Mouse (Mus musculus) bone marrow, adult 2 months (tissue): ENCODE data around the gene Dusp11.
"Not testable (repeated sequence)": the region's sequence is repeated elsewhere in the genome, so short reads cannot be mapped to it uniquely, and the experiment has no call there.

ENCODE experiments used
- CTCF ChIP-seq: fragments of 200-500 bp; IDR thresholded peaks from 2 replicates; pipeline ENCODE4 v1.5.1; 2011; ENCODE audit warnings: low read length, control low read depth; ENCODE audit not compliant: control insufficient read depth, insufficient read depth
- POLR2A ChIP-seq: fragments of 200-500 bp; IDR thresholded peaks from 2 replicates; pipeline ENCODE4 v1.6.1; 2011; ENCODE audit warnings: low read depth, mild to moderate bottlenecking, control low read depth, low read length, borderline replicate concordance; ENCODE audit not compliant: control insufficient read depth

DNA sequence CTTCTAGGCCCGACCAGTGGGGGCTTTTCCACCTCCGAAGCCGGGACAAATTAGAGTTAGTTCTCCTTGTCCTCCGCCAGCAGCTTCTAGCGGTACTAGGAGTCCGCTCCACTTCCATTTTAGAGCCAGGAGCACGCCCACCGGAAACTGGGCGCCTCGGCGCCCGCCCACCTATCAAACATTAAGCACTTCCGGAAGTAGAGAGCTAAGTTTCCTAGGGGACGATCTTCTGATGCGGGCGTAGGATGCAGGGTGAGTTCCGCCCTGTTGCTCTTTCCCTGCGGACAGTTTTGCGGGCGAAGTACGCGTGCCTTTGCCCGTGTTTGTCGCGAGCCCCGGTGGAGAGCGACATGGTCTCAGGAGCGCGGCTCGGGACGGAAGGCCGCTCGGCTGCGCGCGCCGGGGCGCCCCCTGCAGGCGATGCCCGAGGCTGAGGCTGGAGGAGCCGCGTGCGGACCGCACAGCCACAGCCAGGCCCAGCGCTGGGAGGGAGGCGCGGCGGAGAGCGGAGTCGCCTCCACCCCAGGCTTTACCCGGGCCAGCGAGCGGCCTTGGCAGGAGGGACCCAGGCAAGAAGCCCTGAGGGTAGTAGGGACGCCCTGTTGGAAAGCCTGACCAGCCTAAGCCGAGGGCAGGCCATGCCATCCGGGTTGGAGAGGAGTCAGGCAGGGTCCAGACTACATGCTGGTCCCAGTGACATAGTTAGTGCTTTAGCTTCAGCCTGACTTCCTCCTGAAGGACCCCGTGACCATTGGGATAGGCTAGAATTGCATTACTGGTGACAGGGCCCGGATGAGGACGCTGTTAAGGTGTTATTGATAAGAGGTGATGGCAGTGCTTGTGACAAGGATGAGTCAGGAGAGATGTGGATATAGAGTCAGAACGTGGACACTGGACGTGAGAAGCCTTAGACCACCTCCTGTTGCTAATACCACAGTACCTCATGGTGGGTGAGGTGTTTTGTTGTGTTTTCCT lies 45.6 kb downstream of the Dusp11 start, which contains the start of gene Nat8f1:
- TF ChIP-seq CTCF = peak; percentile 39; the same call in 1 of the 2 replicates
- not testable (repeated sequence) for TF ChIP-seq POLR2A
